Mouse (Mus musculus): ENCODE results near the gene Cdhr5. TPM values are rescaled to one million over a fixed set of nuclear protein-coding genes. Genes with fewer than 3 reads are reported as not detected.

Gene Cdhr5
- polyA plus RNA-seq (2012; ENCODE audit: insufficient read depth, insufficient read length, low replicate concordance, missing spikeins) = not detected in 2 replicates

DNA sequence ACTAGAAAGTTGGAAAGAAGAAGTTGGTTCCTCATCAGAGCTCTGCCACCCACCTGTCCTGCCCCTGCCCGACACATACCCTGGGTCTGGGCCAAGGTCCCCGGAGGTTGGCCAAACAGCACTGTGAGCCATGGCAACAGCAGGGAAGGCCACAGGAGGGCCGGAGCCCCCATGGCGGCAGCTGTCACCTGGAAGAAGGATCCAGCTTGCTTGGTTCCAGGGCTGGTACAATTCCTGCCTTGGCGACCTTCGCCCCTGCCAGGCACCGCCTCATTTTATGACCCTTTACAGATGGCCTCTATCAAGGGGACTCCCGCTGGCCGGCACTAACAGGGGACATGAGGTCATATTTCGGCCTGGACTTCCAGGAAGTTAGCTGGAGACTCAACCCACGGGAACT is at the start of gene Cdhr5:
TSS of gene Cdhr5 (minus strand) at position 241 of the 400 bp plus-strand sequence.
- Histone ChIP-seq H3K27ac (ENCODE audit: insufficient read depth, low read depth, low read length) (no peak within 1 kb of the TSS), H3K4me1 (ENCODE audit: control insufficient read depth, insufficient read depth, low read length) (peaks cover 9% of the 10 kb centered on the region), H3K4me3 (ENCODE audit: insufficient read depth, low read depth, low read length) (no peak within 1 kb of the TSS)
- WGBS = 83% methylated on average over 11 of the region's 11 CpGs
- TF ChIP-seq CTCF (IDR thresholded peaks at IDR 0.05; ENCODE audit: insufficient read depth, low read depth, low read length) (no peak), POLR2A (IDR thresholded peaks at IDR 0.05; ENCODE audit: insufficient read depth, low read depth, low read length) (no peak)

DNA sequence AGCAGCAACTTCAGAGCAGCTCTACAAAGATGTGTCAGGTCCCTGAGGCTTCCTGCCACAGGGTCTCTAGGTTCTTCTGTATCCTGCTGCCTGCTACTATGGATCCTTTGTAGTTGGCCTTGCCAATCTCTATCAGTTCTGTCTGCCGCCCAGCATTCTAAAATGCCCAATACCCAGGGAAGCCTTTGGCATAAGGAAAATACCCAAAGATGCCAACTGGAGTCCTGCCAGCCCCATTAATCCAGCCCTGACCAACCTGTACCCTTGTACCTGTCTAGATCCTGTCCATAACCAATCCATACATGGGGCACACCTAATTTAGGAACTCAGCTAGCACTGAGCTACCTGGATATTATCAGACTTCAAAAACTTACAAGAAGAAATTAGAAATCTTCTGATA is 48.1 kb upstream of the Cdhr5 start:
- TF ChIP-seq CTCF (IDR thresholded peaks at IDR 0.05; ENCODE audit: insufficient read depth, low read depth, low read length) (no peak), POLR2A (IDR thresholded peaks at IDR 0.05; ENCODE audit: insufficient read depth, low read depth, low read length) (no peak)
- Histone ChIP-seq H3K4me3 (ENCODE audit: insufficient read depth, low read depth, low read length) (no peak overlapping the region), H3K4me1 (ENCODE audit: control insufficient read depth, insufficient read depth, low read length) (peaks cover 9% of the 10 kb centered on the region), H3K27ac (ENCODE audit: insufficient read depth, low read depth, low read length) (no peak overlapping the region)
- 58% methylated on average over 1 of the region's 1 CpGs for WGBS

DNA sequence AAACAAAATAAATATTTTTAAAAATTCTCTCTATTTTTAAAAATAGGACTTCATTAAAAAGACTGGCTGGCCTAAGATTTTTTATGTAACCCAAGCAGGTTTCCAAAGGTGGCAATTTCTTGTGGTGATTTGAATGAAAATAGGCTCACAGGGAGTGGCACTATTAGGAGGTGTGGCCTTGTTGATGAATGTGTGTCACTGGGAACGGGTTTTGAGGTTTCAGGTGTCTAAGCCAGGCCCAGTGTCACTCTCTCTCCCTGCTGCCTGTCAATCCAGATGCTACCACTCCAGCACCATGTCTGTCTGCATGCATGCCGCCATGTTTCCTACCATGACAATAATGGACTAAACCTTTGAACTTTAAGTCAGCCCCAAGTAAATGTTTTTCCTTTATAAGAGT is 42.9 kb upstream of the Cdhr5 start:
- no peak overlapping the region for H3K4me3 ChIP-seq (ENCODE audit: insufficient read depth, low read depth, low read length)
- H3K27ac ChIP-seq (ENCODE audit: insufficient read depth, low read depth, low read length) = no peak overlapping the region
- TF ChIP-seq CTCF (IDR thresholded peaks at IDR 0.05; ENCODE audit: insufficient read depth, low read depth, low read length) = no peak
- TF ChIP-seq POLR2A (IDR thresholded peaks at IDR 0.05; ENCODE audit: insufficient read depth, low read depth, low read length) = no peak
- WGBS = 80% methylated on average over 2 of the region's 2 CpGs
- H3K4me1 ChIP-seq (ENCODE audit: control insufficient read depth, insufficient read depth, low read length) = no peaks in the 10 kb centered on the region

DNA sequence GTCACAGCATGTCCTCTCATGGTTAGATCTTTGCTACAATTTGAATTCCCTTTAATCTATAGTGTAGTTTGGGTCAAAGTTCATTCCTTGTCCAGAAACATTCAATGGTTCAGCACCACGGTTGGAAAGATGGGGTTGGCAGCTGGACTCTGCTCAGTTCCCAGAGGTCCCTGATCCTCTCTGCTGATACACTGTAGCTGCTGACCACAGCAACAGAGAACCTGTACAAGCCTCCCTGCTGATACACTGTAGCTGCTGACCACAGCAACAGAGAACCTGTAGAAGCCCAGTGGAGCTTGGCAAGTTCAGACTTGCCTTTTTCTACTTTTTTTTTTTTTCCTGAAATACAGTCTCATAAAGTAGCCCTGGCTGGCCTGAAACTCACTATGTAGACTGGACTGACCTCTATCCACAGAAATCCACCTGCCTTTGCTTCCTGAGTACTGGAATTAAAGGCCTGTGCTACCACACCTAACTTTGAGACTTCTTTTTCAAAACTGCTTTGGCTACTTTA is 41.1 kb upstream of the Cdhr5 start:
- Histone ChIP-seq H3K27ac (ENCODE audit: insufficient read depth, low read depth, low read length) (no peak overlapping the region), H3K4me1 (ENCODE audit: control insufficient read depth, insufficient read depth, low read length) (no peaks in the 10 kb centered on the region), H3K4me3 (ENCODE audit: insufficient read depth, low read depth, low read length) (no peak overlapping the region)
- TF ChIP-seq CTCF (IDR thresholded peaks at IDR 0.05; ENCODE audit: insufficient read depth, low read depth, low read length) (no peak), POLR2A (IDR thresholded peaks at IDR 0.05; ENCODE audit: insufficient read depth, low read depth, low read length) (no peak)
- WGBS = 68% methylated on average over 1 of the region's 1 CpGs

DNA sequence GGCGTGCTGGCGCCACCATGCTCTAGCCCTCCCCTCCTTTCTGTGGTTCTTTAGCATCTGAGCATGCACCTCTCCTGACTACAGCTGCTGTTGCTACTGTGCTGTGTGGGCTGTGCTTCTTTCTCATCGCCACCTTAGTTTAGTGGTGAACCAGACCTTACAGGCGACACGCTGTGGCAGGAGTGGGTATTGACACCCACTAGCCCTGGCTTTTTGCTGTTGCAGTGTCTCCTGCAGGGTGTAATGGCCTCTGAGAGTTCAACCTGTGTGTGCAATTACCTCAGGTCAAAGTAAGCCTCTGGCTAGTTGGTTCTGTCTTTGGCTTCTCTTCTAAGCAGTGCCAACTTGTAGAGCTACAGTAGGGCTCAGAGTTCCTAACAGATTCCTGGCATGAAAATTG is 39.4 kb upstream of the Cdhr5 start:
- Histone ChIP-seq H3K4me3 (ENCODE audit: insufficient read depth, low read depth, low read length) (no peak overlapping the region), H3K4me1 (ENCODE audit: control insufficient read depth, insufficient read depth, low read length) (no peaks in the 10 kb centered on the region), H3K27ac (ENCODE audit: insufficient read depth, low read depth, low read length) (no peak overlapping the region)
- no peak for TF ChIP-seq POLR2A (IDR thresholded peaks at IDR 0.05; ENCODE audit: insufficient read depth, low read depth, low read length)
- TF ChIP-seq CTCF (IDR thresholded peaks at IDR 0.05; ENCODE audit: insufficient read depth, low read depth, low read length) = no peak
- WGBS = 66% methylated on average over 5 of the region's 5 CpGs

GRCm38 (mm10) chr7:141315076-141315475 is 38.5 kb upstream of the Cdhr5 start:
- 85% methylated on average over 8 of the region's 8 CpGs for WGBS
- TF ChIP-seq POLR2A (IDR thresholded peaks at IDR 0.05; ENCODE audit: insufficient read depth, low read depth, low read length) = no peak
- TF ChIP-seq CTCF (IDR thresholded peaks at IDR 0.05; ENCODE audit: insufficient read depth, low read depth, low read length) = no peak

GRCm38 (mm10) chr7:141314416-141314815 is 37.8 kb upstream of the Cdhr5 start:
- WGBS = 95% methylated on average over 2 of the region's 2 CpGs
- H3K27ac ChIP-seq (ENCODE audit: insufficient read depth, low read depth, low read length) = no peak overlapping the region
- H3K4me1 ChIP-seq (ENCODE audit: control insufficient read depth, insufficient read depth, low read length) = no peaks in the 10 kb centered on the region
- H3K4me3 ChIP-seq (ENCODE audit: insufficient read depth, low read depth, low read length) = no peak overlapping the region
- no peak for TF ChIP-seq CTCF (IDR thresholded peaks at IDR 0.05; ENCODE audit: insufficient read depth, low read depth, low read length)
- TF ChIP-seq POLR2A (IDR thresholded peaks at IDR 0.05; ENCODE audit: insufficient read depth, low read depth, low read length) = no peak

More at GRCm38 (mm10) chr7:141315076-141315475, 38.5 kb upstream of the Cdhr5 start:
- H3K27ac ChIP-seq (ENCODE audit: insufficient read depth, low read depth, low read length) = no peak overlapping the region
- H3K4me1 ChIP-seq (ENCODE audit: control insufficient read depth, insufficient read depth, low read length) = no peaks in the 10 kb centered on the region
- H3K4me3 ChIP-seq (ENCODE audit: insufficient read depth, low read depth, low read length) = no peak overlapping the region

GRCm38 (mm10) chr7:141304537-141304936 is 28.0 kb upstream of the Cdhr5 start:
- 89% methylated on average over 4 of the region's 4 CpGs for WGBS
- no peak for TF ChIP-seq CTCF (IDR thresholded peaks at IDR 0.05; ENCODE audit: insufficient read depth, low read depth, low read length)
- TF ChIP-seq POLR2A (IDR thresholded peaks at IDR 0.05; ENCODE audit: insufficient read depth, low read depth, low read length) = no peak
- Histone ChIP-seq H3K4me1 (ENCODE audit: control insufficient read depth, insufficient read depth, low read length) (no peaks in the 10 kb centered on the region), H3K4me3 (ENCODE audit: insufficient read depth, low read depth, low read length) (no peak overlapping the region), H3K27ac (ENCODE audit: insufficient read depth, low read depth, low read length) (no peak overlapping the region)

DNA sequence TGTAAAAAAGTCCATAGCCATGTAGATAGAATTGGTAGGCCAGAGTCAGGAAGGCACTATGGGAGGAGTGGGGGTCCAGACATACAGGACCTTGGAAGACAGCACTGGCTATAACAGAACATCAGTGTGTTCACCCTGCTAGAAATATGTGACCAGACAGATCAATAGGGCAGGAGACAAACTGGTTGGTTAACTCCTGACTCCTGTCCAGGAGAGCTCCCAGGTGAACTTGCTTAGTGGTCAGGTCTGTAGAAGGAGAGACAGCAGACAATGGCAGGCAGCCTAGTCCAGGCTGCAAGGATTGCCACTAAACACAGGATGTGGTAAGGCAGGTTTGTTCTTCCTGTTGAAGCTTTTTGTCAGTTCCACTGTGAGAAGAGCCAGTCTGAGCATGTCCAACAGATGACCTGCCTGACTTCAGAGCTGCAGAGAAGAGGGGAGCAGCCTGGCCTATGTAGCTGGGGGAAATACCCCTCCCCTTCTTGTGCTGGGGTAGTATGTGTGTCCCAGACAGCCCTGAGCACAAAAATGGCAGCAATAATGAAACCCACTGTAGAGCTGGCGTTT is 26.2 kb upstream of the Cdhr5 start:
- TF ChIP-seq CTCF (IDR thresholded peaks at IDR 0.05; ENCODE audit: insufficient read depth, low read depth, low read length) (no peak), POLR2A (IDR thresholded peaks at IDR 0.05; ENCODE audit: insufficient read depth, low read depth, low read length) (no peak)
- no peaks in the 10 kb centered on the region for H3K4me1 ChIP-seq (ENCODE audit: control insufficient read depth, insufficient read depth, low read length)
- no peak overlapping the region for H3K4me3 ChIP-seq (ENCODE audit: insufficient read depth, low read depth, low read length)
- no peak overlapping the region for H3K27ac ChIP-seq (ENCODE audit: insufficient read depth, low read depth, low read length)
- 63% methylated on average over 1 of the region's 1 CpGs for WGBS

All from olfactory bulb, adult 2 months (tissue).